Mouse (Mus musculus): ENCODE data around the gene Trim13.
"Not testable (repeated sequence)": the region's sequence is repeated elsewhere in the genome, so short reads cannot be mapped to it uniquely, and the experiment has no call there.

Trim13 gene

DNA sequence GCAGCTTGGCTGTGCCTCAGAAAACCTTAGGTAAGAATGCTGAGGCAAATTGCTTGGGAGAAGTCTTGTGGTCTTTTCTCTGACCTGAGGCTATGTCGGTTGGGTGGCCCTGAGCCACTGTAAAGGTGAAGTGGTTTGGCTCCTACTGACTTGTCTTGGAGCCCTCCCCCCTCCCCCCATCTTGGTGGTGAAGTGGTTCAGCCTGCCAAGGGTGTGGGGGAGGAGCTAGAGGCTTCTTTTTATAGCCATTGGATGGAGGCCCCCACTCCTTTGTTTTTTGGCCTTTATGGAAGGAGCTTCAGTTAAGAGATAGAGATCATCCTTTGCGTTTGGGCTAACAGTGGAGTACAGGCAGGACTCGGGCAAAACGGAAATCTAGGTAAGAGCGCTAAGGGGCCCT, at the start of gene Trim13:
Gene Trim13, plus strand, starts transcription at position 280 of the 400 bp plus-strand sequence.
- peak; percentile 39 for DNase-seq (ENCODE audit: low read depth)

DNA sequence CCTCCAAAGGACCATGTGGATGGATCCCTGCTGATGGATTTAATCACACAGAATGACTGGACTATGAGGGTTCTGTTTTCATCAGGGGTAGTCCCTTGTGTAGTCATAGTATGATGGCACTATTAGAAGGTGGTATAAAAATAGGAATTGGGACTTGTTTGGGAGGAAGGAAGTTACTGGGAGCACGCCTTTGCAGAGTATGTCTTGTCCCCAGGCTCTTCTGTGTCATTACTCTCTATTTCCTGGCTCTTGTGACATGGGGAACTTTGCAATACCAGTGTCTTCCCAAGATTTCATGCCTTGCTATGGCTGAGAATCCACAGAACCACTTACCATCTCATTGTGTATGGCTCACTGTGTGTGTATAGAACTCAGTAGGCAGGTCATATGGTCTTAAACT, 49.4 kb upstream of the Trim13 start:
- no peak for DNase-seq (ENCODE audit: low read depth)

DNA sequence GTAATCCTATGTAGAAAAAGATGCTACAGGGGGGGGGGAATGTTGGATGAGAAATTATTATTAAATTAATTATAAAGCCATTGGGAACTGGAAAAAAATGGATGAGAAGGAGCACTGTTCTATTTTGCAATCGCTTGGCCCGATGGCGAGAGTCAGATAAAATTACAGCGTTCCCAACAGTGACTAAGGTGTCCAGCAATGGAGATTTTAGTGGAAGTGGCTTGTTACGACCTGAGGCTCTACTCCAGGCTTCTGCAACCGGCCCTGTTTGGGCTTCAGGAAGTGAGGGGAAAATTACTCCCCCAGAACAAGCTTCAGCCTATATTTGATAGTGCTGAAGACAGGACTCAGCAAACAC, 42.1 kb upstream of the Trim13 start:
- DNase-seq (ENCODE audit: low read depth) = no peak

DNA sequence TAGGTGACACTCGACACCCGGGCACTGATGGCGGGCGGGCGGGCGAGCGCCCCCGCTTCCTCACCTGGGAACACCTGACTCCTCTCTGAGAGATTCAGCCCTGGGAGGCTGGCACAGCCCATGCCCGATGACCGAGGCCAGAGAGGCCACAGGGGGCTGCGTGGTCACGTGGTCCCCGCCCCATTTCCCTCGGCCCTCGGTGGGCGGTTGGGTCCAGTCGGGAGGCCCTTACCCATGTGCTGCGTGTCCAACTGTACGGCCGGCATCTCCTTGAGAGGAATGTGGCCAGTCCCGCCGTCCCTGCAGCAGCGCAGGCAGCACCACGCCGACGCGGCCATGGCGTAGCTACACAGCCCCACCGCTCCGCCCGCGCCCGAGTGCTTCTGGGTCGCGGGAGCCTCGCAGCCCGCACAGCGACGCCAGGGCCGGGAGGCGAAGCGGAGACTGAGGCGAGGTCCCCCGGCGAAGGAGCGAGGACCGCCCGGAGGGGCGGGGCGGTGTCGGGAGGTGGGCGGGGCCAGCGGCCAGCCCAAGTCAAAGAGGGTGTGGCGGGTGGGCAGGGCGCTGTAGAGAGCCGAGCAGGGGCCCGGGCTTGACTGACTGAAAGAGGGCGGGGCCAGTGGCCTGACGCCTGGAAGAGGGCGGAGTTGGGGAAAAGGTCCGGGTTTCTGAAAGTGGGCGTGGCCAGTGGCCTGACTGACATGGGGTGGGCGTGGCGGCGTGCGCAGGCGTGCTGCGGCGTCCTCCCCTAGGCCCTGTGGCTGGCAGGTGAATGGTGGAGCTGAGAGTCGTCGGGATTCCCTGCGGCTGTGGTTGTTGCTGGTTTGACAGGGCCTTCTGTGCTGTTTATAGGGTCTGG, 41.5 kb upstream of the Trim13 start, which contains the start of gene Spryd7:
Gene Spryd7, minus strand, starts transcription at position 598 of the 859 bp plus-strand sequence.
- peak; percentile 99 for DNase-seq (ENCODE audit: low read depth)

DNA sequence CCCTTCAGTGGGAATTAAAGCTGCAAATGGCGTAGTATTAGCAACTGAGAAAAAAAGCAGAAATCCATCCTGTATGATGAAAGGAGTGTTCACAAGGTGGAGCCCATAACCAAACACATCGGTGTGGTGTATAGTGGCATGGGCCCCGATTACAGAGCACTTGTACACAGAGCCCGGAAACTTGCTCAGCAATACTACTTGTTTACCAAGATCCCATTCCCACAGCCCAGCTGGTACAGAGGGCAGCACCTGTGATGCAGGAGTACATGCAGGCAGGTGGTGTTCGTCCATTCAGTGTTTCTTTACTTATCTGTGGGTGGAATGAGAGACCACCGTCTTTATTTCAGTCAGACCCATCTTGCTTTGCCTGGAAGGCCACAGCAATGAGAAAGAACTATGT, 39.1 kb upstream of the Trim13 start:
- DNase-seq (ENCODE audit: low read depth) = no peak

DNA sequence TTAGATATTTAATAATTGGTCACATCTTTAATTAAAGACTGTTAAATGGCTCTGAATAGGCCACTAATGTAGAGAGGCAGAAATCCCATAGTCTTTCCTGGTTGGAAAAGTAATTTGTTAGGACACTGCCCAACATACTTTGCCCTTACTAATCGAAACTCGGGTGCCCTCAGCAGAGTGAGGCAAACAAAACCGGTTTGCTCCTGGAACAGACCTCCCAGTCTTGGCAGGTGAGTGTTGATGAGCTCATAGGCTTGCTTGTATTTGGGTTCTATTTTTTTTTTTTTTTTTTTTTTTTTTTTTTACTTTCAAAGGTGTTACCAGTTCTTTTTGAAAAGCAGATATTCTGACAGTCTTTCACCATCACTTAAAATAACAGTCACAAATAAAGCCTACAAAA, 38.2 kb upstream of the Trim13 start:
- no peak for DNase-seq (ENCODE audit: low read depth)

DNA sequence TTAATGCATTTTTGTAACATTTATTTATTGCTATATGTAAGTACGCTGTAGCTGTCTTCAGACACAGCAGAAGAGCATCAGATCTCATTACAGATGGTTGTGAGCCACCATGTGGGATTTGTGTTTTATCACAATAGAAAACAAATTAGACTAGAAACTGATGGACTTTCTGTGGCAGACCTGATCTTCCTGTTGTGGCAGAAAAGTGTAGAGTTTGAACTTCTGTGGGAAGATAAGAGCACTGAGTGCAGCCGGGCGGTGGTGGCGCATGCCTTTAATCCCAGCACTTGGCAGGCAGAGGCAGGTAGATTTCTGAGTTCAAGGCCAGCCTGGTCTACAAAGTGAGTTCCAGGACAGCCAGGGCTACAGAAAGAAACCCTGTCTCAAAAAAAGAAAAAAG, 31.8 kb upstream of the Trim13 start:
- DNase-seq (ENCODE audit: low read depth) = not testable (repeated sequence)

DNA sequence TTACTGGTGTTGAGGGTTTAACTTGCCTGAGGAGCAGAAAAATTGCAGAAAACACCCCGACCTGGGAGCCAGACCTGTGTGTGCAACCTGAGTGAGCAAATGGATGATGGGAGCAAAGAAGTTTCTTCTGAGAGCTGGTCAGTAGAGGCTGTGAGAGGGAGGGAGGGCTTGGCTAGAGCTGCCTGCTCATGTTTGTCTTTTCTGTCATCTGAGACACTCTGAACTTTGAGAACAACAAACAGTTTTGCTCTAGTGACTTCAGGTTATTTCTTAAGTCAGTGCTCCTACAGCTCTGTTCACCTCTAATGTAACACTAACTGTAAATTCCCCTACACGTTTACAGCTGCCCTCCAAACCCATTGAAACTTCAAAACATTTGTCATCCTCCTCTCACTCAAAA, 28.7 kb upstream of the Trim13 start:
- DNase-seq (ENCODE audit: low read depth) = no peak

DNA sequence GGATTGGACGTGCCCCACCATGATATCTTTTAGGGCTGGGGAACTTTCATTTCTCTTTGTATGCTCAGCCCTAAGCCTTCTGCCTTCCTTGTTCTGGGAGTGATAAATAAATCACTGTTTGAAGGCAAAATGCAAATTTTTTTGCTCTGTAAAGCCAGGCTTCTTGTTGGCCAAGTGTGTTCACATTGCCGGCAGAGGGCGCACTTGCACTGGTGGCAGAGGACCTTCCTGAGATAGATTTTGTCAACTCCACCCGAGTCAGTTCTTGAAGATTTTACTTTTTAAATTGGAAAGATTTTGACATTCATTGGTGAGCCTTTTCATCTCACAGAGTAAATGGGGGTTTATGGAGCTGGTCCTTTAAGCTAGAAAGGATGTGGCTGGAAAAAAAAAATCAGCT, 26.7 kb upstream of the Trim13 start:
- peak; percentile 91 for DNase-seq (ENCODE audit: low read depth)

DNA sequence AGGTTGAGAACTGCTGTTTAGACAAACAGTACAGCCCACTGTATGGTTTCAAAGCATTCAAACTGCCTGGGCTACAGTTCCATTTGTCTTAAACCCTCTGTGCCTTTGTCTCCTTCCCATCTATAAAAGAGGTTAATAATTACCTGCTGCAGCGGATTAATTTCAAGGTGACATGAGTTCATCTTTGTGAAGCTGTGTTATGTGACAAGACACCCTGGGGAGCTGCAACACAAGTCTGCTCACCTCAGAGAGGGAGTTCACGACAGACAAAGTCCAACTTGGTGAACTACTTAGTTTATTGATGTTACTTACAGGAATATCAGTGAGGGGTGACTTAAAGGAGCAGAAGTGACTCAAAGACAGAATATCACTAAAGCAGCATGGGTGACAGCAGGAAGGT, 25.9 kb upstream of the Trim13 start:
- DNase-seq (ENCODE audit: low read depth) = no peak

DNA sequence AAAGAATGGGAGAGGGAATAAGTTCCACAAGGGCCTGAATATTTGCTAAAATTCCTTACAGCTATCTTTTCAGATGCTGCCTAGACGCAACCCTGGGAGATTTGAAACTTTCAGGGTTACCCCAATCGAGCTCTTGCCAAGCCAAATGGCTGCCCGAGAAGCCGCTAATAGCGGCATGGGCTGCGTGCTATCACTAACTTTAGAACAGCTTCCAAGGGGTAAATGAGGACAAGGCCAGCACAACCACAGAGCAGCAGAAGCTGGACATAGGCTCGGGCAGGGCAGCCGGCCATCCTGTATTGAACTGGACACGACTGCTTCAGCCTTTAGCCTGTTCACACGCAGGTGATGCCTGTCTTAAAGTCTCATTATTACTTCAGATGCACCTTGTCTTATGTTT, 23.0 kb upstream of the Trim13 start:
- no peak for DNase-seq (ENCODE audit: low read depth)

DNA sequence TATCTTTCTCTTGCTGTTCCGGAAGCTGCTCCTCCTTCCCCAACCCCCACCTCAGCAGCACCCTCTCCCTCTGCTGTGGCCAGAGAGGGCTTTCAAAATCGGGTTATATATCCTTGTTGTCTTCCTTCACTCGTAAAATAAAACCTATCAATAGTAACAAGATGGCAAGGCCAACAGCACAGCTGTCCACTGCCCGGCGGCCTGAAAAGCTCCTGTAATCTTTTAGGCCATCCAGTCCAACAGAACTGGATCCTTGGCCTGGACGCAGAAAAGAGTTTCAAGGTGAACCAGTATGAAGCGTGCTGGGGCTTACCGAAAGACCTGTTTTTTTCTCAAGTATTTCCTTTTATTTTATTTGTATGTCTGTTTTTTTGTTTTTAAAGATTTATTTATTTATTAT, 22.1 kb upstream of the Trim13 start:
- DNase-seq (ENCODE audit: low read depth) = no peak

DNA sequence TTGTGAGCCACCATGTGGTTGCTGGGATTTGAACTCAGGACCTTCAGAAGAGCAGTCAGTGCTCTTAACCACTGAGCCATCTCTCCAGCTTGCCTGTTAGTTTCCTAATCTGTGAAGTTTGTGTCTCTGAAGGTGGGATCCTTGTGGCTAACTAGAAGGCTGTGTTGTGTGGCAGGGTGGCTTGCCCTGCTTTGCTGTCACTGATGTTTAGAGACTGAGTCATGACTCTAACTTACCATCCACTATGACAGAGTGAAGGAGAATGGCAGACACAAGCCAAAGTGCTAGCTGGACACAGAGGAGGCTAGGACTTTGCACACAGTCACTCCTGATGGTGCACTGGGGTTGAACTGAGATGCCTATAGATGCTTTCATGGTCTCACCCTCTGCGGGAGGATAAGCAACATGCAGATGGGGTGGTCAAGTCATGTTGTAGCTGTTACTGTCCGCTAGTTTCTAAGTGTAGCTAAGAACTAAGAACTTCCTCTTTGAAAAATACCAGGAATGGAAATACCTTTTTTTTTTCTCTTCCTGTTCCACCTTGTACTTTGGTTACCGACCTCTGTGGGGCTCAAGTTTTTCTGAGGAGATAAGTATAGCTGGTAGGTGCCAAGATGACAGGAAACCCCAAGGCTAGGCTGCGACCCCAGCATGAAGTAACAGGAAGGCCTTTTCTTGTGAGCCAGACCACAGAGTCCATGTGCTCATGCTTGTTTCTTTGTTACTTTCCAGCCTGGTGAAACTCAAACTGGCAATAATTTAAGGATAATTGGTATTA, 8.6 kb upstream of the Trim13 start:
- DNase-seq (ENCODE audit: low read depth) = no peak

DNA sequence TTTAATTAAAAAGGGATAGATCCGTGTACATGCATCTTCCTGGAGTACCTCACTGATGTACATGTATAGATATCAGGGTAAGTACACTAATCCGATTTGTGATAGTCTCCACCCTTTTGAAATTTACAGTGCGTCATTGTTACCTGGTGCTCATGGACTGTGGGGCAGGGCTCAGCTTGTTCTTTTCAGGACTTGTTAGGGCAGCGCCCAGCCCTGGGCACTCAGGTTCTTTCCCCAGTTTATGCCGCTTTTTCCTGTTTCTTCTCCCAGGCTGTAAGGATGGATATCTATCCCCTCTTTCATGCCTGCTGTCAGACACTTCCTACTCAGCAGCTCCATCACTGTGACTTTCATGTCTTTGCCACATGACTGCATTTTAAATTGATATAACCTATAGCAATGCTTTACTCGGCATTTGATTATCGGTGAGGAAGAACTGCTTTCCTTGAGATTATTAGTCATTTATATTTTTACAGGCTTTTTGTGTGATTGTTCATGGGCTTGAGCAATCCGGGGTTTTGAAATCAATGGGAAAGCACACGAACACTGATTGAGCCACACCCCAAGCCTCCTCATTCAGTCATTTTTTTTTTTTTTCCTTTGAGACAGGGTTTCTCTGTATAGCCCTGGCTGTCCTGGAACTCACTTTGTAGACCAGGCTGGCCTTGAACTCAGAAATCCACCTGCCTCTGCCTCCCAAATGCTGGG, 1.2 kb upstream of the Trim13 start:
- no peak for DNase-seq (ENCODE audit: low read depth)

DNA sequence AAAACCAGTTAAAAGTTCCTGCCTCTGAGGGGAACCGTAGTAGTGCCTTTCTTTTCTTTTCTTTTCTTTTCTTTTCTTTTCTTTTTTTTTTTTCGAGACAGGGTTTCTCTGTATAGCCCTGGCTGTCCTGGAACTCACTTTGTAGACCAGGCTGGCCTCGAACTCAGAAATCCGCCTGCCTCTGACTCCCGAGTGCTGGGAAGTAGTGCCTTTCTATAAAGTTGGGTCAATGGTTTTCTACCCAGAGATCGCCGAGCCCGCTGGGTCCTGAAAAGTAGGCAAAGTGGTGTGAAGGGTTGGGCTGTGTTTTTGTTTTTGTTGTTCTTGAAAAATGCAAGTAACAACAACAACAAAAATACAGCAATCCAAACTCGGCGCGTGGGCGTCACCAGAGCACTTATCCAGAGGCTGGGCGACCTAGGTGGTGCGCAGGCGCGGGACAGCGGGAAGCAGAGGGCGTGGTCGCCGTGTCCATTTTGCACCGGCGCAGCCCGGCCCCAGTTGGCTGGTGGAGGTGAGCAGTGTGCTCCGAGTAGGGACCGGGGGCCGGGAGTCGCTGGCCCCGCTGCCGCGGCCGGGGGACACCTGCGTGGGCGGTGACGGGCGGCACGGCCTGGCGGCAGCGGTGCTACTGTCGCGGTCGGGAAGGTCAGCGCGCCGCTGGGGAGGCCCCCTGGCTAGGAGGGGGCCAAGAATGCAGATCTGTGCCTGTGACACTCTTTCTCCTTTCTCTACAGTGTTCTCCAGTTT, 1.2 kb downstream of the Trim13 start:
- peak; percentile 90 for DNase-seq (ENCODE audit: low read depth)

DNA sequence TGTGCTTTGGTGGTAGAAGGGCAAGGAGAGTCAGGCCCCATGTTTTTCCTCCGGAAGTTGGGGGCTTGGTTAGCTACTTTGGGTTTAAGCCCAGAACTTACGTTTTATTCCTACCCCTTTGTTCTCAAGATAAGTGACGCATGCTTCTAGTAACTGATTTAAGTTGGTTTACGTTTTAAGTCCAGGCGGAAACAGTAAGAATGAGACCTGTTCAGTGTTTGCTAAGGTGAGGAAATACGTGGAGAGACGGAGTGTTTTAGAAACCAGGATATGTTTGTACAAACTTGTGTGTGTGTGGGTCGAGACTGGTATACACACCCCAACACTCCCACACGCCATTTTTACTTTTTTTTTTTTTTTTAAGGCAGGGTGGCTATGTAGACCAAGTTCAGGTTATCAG, 3.3 kb downstream of the Trim13 start:
- no peak for DNase-seq (ENCODE audit: low read depth)

DNA sequence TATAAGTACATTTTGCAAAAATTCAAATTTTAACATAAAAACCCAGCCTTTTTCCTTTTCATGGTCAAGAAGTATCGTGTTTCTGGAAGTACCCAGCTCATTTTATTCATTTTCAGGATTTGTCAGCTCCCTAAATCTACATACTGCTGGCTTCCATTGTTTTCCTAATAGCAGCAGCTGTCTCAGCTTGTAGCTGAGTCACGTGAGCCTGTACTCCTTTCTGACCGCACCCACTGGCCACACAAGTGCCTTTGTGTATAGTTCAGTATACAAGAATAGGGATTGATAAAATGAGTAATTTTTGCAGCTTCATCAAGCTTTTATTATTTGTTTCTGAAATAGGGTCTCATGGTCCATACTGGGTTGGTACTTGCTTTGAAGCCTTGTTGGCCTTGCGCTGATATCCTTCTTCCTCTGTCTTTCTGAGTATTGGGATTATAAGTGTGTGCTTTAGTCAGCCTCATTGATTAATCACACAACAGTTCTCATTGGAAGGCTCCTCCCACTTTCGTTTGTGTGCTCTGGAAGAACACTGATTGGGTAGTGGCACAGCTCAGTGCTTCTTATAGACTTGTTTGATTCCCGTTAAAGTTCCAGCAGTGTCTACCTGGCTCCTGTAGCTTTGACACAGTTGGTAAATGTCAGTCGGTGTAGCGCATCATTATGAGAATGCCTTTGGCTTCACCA, 5.2 kb downstream of the Trim13 start:
- no peak for DNase-seq (ENCODE audit: low read depth)

DNA sequence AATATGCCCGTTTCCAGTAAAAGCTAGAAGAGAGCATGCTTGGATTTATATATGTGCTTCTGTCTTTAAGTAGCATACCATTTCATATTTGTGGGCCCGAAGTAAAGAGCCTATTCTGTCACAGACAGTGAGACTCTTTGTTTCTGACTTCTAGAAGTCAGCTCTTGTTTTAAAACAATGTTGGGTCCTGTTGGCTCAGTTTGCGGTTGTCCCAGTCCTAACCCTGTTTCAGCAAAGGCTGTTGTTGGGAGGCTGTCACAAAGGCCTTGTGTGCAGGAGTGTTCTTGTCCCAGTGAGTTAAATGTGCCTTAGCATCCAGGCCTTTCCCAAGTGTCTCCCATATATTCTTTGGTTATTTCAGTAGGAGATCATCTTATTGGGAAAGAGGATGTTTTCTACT, 6.0 kb downstream of the Trim13 start:
- no peak for DNase-seq (ENCODE audit: low read depth)

DNA sequence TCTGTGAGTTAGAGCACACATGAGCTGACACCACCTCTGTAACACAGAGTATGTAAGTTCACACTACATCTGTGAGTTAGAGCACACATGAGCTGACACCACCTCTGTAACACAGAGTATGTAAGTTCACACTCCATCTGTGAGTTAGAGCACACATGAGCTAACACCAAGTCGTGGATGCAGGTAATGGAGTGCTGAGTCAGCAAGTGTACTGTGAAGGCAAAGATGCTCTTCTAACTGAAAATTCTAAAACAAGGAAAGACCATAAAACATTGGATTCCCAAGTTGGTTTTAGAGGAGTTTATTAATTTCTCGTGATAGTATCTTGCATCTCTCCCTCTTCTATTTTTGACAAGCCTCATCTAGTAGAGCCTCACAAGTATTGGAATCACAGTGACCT, 8.0 kb downstream of the Trim13 start:
- DNase-seq (ENCODE audit: low read depth) = not testable (repeated sequence)

DNA sequence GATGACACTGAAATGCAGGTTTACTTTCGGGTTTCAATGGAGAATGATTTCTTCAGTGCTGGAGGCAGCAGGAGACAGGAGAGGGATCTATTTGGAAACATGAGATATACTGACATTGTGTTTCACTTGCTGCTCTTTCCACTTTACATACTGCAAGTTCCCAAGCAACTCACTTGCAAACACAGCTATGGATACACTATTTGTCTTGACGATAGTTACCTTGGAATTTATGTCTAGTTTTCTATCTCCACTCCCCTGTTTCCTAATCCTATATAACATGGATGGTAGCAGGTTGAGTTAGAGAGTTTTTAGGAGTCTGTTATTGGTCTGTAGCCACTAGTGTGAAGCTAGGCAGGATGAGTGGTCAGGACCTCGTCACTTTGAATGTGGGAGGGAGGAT, 9.1 kb downstream of the Trim13 start, which contains the start of gene Kcnrg:
Gene Kcnrg, plus strand, starts transcription at position 301 of the 400 bp plus-strand sequence.
- no peak for DNase-seq (ENCODE audit: low read depth)

DNA sequence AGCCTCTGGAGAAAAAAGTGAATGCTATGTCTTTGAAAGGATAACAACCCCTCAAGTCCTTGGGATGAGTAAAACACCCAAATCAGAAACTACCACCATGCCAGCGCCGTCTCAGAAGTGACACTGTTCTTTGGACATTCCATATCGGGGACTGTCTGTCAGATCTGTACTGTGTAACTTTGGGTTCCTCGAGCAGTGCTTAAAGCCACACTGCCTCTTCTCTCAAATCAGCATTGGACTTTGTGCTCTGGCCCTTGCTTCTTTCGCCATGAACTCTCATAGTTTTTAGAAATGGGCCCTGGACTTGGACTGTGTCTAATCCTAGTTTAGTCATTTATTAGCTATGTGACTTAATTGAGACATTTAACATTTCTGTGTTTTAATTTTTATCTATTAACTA, 13.7 kb downstream of the Trim13 start:
- no peak for DNase-seq (ENCODE audit: low read depth)
